Mouse (Mus musculus) kidney, postnatal 36 days (tissue): ENCODE data around the gene Tdrd3.

Experiments used
- DNase-seq, 2 experiments: peaks; one replicate each; pipeline ENCODE4 v3.0.0; 2021 to 2022; ENCODE audit warnings: mixed read lengths in 2 of 2

Tdrd3 gene

DNA sequence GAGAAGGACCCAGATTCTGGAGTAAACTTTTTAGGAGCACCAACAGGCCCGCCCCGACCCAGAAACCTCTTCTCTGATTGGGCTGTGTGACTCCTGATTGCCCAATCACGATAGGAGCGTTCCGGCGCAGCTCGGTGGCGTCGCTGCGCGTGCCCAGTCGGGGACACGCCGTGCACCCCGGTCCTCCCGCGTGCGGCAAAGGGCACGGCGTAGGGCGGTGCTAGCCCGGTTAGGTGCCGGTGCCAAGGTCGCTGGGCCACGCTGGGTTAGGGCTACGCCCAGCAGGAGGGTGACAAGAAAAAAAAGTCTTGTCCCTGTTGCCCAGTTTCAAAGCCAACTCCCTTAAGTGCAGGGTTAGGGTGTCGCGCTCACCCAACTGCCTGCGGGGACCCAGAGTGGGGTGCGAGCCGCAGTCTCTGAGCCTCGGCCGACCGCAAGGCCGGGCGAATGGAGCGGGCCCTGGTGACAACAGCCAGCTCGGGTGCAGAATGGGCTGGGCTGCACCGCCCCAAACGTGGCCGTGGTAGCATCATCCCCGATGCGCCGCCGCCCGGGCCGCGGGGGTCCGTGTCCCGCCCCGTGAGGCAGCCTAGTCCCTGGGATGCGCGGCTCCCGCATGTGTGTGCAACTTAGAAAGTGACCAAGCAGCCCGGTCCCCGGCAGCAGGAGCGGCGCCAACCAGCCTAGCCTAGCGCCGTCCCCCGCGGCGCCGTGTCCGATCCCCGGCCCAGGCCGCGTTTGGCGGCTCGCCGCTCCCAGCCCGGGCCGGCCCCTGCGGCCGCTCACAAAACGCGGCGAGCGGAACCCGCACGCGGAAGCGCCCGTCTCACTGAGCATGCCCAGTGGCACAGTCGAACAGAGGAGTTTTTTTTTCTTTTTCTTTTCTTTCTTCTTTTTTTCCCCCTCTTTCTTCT lies at the start of gene Tdrd3:
Gene Tdrd3 (plus strand): TSS at position 832 of the 914 bp plus-strand sequence.
- DNase-seq: peak; percentile 97

DNA sequence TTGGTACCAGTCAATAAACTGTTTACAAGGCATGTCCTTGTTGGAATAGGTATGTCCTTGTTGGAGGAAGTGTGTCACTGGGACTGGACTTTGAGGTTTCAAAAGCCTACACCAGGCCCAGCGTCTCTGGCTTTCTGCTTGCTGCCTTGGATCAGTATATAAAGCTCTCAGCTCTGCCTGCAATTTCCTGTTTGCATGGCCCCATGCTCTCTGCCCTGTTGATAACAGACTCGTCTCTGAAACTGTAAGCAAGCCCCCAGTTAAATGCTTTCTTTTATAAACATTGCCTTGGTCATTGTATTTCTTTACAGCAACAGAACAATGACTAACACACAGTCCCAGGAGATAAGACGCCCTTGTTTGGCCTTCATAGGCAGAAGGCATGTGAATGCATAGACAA lies 49.3 kb upstream of the Tdrd3 start:
- no peak for DNase-seq

DNA sequence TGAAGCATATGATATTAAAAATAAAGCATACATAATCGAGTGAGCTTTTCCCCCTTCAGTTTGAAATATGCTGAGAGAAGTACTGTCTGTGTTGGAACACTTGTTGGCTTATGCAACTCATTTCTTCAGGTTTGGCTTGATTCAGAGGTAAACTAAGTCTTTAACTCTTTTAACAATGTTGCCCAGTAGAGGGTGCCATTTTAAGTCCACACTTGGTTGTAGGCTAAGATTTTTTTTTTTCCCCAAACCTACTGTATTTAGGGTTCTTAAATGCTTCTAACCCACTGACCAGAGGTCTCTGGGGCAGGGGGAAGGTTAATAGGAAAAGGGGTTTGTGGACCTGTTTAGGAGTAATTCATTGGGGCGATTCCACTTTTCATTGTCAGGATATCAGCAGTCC lies 33.4 kb upstream of the Tdrd3 start:
- DNase-seq: peak; percentile 3 to 4

GRCm38 (mm10) chr14:87384288-87385268 lies 31.9 kb upstream of the Tdrd3 start:
- peak; percentile 18 to 30 for DNase-seq

DNA sequence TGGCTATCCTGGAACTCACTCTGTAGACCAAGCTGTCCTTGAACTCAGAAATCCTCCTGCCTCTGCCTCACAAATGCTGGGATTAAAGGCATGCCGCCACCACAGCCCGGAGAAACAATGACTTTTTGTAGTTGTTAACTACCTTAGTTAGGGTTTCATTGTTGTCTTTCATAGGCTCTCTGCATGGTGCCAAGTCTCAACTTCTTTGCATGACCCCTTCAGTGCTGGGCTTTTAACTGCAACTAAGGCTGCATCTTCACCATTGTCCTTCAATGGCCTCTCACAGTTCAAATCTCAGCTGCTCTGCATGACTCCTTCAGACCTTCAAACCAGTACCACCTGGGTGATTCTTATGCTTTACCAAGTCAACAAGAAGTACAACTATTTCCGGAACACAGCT lies 23.3 kb upstream of the Tdrd3 start:
- DNase-seq: no peak

DNA sequence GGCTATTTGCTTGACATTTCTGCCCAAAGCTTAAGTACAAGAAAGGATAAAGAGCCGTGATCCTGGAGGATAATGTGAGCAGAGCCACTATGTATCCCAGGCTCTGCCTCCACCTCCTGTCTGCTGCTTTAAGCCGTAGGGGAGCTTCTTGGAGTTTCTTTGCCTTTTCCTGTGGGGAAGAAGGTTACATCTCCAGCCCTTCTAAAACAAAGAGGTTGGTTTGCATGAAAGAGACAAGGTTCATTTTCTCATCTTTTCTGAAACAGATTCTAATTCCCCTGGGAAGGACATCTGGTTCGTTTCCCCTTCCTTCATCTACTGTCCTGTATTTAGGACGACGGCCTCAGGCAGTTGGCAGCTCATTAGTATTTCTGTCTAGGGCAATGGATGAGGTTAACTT lies 19.8 kb upstream of the Tdrd3 start:
- no peak for DNase-seq

DNA sequence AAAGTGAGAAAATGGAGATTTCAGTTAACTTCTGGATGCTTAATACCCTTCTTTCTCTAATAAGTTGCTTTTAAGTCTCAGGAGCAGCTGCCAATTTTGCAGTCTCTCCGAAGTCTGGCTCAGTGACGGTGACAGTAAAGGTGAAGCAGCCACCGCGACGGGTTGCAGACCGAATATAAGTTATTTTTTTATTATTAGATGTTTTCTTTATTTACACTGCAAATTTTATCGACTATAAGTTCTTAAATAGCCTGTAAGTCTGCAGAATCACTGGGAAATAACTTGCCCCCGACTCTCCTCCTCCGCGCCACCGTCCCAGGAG lies 992 bp upstream of the Tdrd3 start:
- no peak for DNase-seq

GRCm38 (mm10) chr14:87416755-87417690 lies 584 bp downstream of the Tdrd3 start:
- DNase-seq: peak; percentile 41 to 73

- no peak for DNase-seq
Observed at GRCm38 (mm10) chr14:87417691-87418070, 1.2 kb downstream of the Tdrd3 start.

DNA sequence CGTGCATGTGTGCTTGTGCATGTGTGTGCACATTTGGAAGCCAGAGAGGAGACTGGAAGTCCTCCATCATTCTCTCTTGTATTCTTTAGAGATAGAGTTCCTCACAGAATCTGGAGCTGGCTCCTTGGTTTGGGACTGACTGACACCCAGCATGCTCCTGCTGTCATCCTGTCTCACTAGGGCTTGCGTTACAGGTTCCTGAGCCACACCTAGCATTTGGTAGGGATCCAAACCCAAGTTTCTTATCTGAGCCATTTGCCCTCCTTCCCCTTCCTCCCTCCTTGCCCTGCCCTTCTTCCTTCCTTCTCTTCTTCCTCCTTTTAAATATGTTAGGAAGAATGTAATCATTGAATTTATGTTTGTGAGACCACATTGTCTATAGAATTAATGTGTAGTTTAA lies 3.3 kb downstream of the Tdrd3 start:
- no peak for DNase-seq

- DNase-seq: no peak
Observed at GRCm38 (mm10) chr14:87420576-87420975, 4.1 kb downstream of the Tdrd3 start.

DNA sequence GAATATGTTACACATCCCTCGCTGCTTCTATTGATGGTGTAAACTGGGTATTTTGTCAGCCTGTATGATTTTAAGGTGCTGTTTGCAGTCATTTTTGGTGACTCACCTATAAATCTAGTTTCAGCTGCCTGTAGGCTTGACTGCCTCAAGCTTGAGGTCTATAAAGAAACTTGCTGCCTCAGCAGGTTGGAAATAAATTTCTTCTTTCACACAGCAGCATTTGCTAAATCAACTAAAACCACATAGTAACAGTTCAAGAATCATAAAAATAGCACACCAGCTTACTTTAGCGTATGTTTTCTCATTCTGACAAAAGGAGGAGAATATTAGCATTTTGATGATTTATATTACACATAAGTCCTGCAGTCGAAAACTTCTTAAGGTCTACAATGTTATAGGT lies 6.0 kb downstream of the Tdrd3 start:
- no peak for DNase-seq

GRCm38 (mm10) chr14:87426297-87426922 lies 10.0 kb downstream of the Tdrd3 start:
- DNase-seq: no peak

DNA sequence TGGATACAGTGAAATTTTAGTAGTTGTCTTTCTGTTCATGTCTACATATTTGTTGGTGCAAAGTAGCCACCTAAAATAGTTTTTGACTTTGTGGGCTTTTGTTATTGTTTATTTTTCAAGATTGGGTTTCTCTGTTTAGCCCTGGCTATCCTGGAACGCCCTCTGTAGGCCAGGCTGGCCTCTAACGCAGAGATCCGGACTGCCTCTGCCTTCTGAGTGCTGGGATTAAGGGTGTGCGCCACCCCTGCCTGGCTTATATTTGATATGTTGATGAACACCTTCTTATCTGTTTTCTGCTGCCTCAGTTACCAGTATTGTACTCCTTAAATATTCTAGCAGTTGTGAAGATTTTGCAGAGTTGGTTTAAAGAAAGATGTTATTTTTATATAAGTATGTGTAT lies 10.6 kb downstream of the Tdrd3 start:
- DNase-seq: no peak

DNA sequence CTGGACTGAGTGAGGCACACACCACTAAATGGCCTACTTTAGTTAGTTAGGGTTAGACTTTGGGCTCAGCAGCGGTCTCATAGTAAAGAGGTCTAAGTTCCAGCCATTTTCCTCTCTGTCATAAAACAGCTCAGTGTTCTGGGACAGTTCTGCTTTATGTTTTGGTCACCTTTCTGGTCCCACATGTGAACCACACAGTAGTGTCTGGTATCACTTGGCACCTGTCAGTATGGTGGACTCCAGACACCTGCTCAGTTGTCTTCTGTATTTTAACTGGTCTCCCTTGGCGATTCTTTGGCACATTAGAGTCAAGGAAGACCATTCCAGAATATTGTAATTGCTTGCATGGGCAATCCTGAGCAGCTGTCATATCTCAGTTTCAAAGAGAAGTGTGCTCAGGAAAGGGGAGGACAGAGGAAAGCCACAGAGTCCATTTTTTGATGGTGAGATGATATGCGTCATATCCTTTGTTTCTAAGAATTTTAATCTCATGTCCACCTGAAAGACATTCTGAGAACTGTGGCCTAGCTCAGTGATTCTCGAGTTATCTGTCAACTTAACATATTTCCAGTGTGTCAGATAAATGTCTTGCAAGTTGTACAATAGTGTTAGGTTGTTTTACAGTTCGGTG lies 11.3 kb downstream of the Tdrd3 start:
- no peak for DNase-seq

DNA sequence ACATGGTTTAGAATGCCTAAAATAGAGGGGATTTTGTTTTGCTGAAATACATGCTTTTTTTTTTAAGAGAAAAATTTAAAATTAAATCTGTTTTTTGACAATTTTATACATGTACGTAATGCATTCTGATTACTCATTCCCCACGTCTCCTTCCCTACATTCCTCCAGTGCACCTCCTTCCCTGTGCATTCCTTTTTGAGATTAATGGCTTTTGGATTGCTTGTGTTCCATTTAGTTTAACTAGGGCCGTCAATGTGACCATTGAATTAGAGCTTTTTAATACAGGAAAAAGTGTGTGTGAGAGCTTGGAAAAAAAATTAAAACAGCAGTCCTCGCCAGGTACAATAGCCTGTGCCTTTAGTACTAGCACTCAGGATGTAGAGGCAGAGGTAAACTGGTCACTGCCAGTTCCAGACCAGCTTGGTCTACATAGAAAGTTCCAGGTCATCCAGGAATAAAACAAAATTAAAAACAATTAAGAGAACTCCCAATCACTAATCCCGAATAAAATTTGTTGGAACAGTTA lies 17.0 kb downstream of the Tdrd3 start:
- DNase-seq: peak in 1 of 2 experiments; percentile 39

- DNase-seq: no peak
Observed at GRCm38 (mm10) chr14:87435382-87435781, 18.9 kb downstream of the Tdrd3 start.

DNA sequence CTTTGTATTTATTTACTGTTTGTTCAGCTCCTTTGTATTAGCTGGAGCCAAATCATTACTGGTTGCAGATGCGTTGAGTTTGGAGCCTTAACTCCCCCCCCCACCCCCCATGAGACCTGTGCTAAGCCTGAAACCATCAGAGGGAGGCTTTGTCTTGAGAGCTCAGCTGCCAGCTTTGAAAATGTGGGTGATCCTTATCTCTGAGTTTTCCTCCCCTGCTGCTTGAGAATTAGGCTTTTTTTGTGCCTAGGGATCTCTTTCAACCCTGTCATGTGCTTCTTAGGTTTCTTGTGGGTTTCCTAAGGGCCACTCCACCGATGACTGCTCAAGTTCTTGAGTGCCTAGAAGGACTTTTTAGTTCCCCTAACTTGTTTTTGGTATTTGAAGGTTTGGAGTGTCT lies 23.3 kb downstream of the Tdrd3 start:
- DNase-seq: no peak

GRCm38 (mm10) chr14:87446331-87446913 lies 30.0 kb downstream of the Tdrd3 start:
- no peak for DNase-seq

DNA sequence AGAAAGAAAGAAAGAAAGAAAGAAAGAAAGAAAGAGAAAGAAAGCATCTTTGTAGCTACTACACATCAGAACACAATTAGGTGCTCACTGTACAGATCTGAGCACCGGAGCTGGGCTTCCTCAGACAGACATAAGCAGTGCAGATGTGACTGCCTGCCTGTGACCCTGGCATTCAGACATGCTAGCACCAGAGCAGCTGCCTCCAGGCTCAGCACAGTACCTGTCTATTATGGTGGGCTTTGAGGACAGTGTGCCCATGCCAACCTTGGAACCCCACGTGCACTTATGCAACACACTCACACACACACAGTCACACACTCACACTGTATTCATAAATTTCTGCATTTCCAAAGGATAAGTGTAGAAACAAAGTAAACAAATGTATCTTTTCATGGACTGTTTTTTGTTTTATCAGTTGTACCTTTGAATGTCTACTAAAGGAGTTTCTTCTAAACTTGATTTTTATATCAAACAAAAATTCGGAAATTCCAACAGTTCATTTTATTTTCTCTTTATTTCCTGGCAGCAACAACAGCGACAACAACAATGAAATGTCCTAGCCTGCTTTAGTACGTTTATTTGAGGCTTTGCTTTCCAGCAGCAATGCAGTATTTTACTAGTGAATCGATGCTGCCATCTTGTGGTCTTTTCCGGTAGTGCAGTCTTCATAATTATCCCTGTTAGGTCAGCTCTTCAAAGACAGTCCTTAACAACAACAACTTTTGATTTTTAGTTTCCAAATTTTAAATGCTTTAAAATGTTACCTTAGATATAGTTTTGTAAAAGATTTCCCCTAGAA lies 35.4 kb downstream of the Tdrd3 start:
- peak; percentile 62 to 86 for DNase-seq
